Mouse (Mus musculus) heart, adult 8-10 months (tissue): Measurements from ENCODE around the gene Celsr3. TPM values are rescaled to one million over a fixed set of nuclear protein-coding genes. Genes with fewer than 3 reads are reported as not detected.
A peak's percentile ranks its signal among the peaks of the same experiment; 100 is the strongest.

ENCODE experiments used
- DNase-seq: peaks from one replicate; pipeline ENCODE4 v3.0.0; 2022; ENCODE audit warnings: low spot score
- microRNA-seq: library from miRNA; unstranded; fragments of <30 nt; microRNA quantifications from one replicate; pipeline ENCODE4 v1.2.0, GENCODE M21; 2022
- total RNA-seq, 4 experiments: library from RNA; stranded (reverse); gene quantifications; 2 replicates each; pipeline ENCODE4 v1.2.4; 2022

Celsr3 gene
- total RNA-seq, 4 experiments from 2014 or later: 0.03 to 0.32 (median 0.28) TPM; not detected in 1

- DNase-seq: peak; percentile 84
These were observed 28.1 kb downstream of the Celsr3 start for GRCm38 (mm10) chr9:108854241-108854696.

GRCm38 (mm10) chr9:108855335-108855734 lies 29.2 kb downstream of the Celsr3 start:
- DNase-seq: no peak

GRCm38 (mm10) chr9:108858792-108859527 lies 32.8 kb downstream of the Celsr3 start:
- no peak for DNase-seq

Small RNA genes within 50 kb of the gene (microRNA-seq; reads per million reads assigned to microRNA genes)
- gene Gm23156: not detected

Other genes starting within 250 kb of the Celsr3 start
- gene Wdr6, start 247.6 kb upstream of the Celsr3 start, total RNA-seq: 10 to 100 TPM; 12.9 to 18.1 (median 17.0) TPM
- gene P4htm, start 228.7 kb upstream of the Celsr3 start, total RNA-seq: 10 to 100 TPM; 13.0 to 23.5 (median 14.6) TPM
- 10 to 100 TPM; 41.7 to 50.7 (median 49.6) TPM for gene Arih2, start 176.9 kb upstream of the Celsr3 start, total RNA-seq
- 100 to 1,000 TPM; 189 to 257 (median 218) TPM for gene Slc25a20, start 164.2 kb upstream of the Celsr3 start, total RNA-seq
- 10 to 100 TPM; 80.5 to 91.0 (median 88.1) TPM for gene Prkar2a, start 137.0 kb upstream of the Celsr3 start, total RNA-seq
- 10 to 100 TPM; 13.7 to 24.9 (median 21.2) TPM for gene Ip6k2, start 42.5 kb upstream of the Celsr3 start, total RNA-seq
- 1 to 10 TPM; 7.4 to 9.2 (median 8.0) TPM for gene Nckipsd, start 18.0 kb upstream of the Celsr3 start, total RNA-seq
- gene Slc26a6, start 27.0 kb downstream of the Celsr3 start, total RNA-seq: 10 to 100 TPM; 16.6 to 23.6 (median 21.4) TPM
- under 1 TPM in 1 of 4 experiments, not detected in 3; 0.28 TPM for gene Tmem89, start 88.3 kb downstream of the Celsr3 start, total RNA-seq
- 1,000 to 10,000 TPM; 2,127 to 2,243 (median 2,213) TPM for gene Uqcrc1, start 110.3 kb downstream of the Celsr3 start, total RNA-seq
- gene Col7a1, start 127.3 kb downstream of the Celsr3 start, total RNA-seq: under 1 TPM; 0.31 to 0.49 (median 0.32) TPM
- gene Ucn2, start 159.7 kb downstream of the Celsr3 start, total RNA-seq: not detected
- 1 to 10 TPM; 1.4 to 2.1 (median 1.9) TPM for gene Pfkfb4, start 165.5 kb downstream of the Celsr3 start, total RNA-seq
- 10 to 100 TPM; 30.1 to 36.9 (median 33.7) TPM for gene Shisa5, start 212.2 kb downstream of the Celsr3 start, total RNA-seq
- 10 to 100 TPM; 16.3 to 19.2 (median 17.6) TPM for gene Trex1, start 233.4 kb downstream of the Celsr3 start, total RNA-seq
- 1 to 10 TPM; 8.1 to 9.4 (median 8.5) TPM for gene Atrip, start 247.8 kb downstream of the Celsr3 start, total RNA-seq